Mouse (Mus musculus): ENCODE measurements at regions not wholly inside any gene's neighbourhood (a gene's known extent, or its start where the extent isn't known, plus 50 kb on each side); places are given as distances from the start of the nearest gene placed in this dataset.

DNA sequence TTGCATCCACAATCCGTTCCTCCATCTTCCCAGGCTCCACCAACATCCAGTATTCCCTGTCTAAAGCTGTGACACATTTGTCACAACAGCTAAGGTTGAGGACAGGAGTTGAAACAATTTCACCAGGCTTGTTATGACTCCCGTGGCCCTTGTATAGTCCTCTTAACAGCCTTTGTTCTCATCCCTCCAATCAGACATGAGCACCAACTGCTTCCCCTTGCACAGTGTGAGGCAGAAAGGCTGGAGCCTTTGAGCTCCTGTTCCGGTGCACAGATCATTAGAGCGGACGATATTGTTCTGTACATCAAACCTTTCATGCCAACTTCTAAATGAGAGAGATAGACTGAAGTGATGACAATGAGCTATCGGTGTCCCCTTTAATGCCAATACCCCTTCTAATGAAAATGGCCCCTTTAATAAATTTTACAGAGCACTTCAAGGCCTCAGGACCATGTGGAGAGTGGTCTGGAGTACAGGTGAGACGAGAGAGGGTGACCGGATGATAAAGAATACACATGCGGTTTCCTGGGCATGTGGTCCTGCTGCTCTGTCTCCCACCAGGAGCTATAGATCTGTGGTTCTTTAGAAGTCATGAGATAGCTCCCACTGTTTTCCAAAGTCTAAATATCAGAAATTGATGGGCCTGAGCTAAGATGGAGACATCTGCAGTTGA, 161.8 kb upstream of the Tmco5 start:
- peak; percentile 74 for DNase-seq (ENCODE audit: low read depth)
- TF ChIP-seq CTCF (IDR thresholded peaks at IDR 0.05; ENCODE audit: borderline replicate concordance, extremely low read depth, insufficient read depth, insufficient read length), result no peak
- no peak for TF ChIP-seq POLR2A (IDR thresholded peaks at IDR 0.05; ENCODE audit: borderline replicate concordance, extremely low read depth, insufficient read depth, insufficient read length, poor library complexity, severe bottlenecking)

- no peak for DNase-seq (ENCODE audit: low read depth)
- TF ChIP-seq POLR2A (IDR thresholded peaks at IDR 0.05; ENCODE audit: borderline replicate concordance, extremely low read depth, insufficient read depth, insufficient read length, poor library complexity, severe bottlenecking) (no peak), CTCF (IDR thresholded peaks at IDR 0.05; ENCODE audit: borderline replicate concordance, extremely low read depth, insufficient read depth, insufficient read length) (no peak)
Measured at GRCm38 (mm10) chr2:116718637-116719036, 159.9 kb upstream of the Tmco5 start.

- no peak for TF ChIP-seq CTCF (IDR thresholded peaks at IDR 0.05; ENCODE audit: borderline replicate concordance, extremely low read depth, insufficient read depth, insufficient read length)
- no peak for TF ChIP-seq POLR2A (IDR thresholded peaks at IDR 0.05; ENCODE audit: borderline replicate concordance, extremely low read depth, insufficient read depth, insufficient read length, poor library complexity, severe bottlenecking)
Measured at GRCm38 (mm10) chr2:116727591-116727990, 150.9 kb upstream of the Tmco5 start.

GRCm38 (mm10) chr2:116735702-116736101, 142.8 kb upstream of the Tmco5 start:
- no peak for TF ChIP-seq POLR2A (IDR thresholded peaks at IDR 0.05; ENCODE audit: borderline replicate concordance, extremely low read depth, insufficient read depth, insufficient read length, poor library complexity, severe bottlenecking)
- peak; percentile 40; the same call in 1 of the 2 replicates for TF ChIP-seq CTCF (IDR thresholded peaks at IDR 0.05; ENCODE audit: borderline replicate concordance, extremely low read depth, insufficient read depth, insufficient read length)
- DNase-seq (ENCODE audit: low read depth), result peak; percentile 61

More at GRCm38 (mm10) chr2:116727591-116727990, 150.9 kb upstream of the Tmco5 start:
- no peak for DNase-seq (ENCODE audit: low read depth)

DNA sequence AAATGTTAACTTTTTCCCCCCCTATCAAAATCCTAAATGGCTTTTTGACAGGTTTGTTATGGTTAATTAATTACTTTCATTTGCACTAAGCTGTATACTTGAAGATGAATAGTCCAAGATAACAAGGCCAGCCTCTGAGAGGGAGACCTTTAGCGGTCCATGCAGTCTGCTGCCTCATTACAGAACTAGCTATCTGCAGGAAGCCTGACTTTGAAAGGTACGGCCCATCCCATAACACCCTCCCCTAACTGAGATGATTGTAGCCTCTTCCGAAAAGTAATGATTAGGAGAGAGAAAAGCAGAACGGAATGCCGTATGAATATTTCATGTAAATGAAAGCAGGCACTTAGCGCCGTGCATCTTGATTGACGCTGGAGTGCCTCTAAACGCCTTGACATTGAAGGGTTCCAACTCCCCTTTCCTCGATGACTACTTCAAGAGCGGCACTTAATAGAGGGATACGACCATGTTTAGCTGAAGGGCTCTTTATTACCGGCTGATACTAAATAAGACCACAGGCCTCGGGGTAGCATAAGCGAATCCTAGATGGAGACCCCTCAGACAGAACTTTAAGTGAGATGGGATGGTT, 109.9 kb upstream of the Tmco5 start:
- TF ChIP-seq POLR2A (IDR thresholded peaks at IDR 0.05; ENCODE audit: borderline replicate concordance, extremely low read depth, insufficient read depth, insufficient read length, poor library complexity, severe bottlenecking) (no peak), CTCF (IDR thresholded peaks at IDR 0.05; ENCODE audit: borderline replicate concordance, extremely low read depth, insufficient read depth, insufficient read length) (no peak)
- DNase-seq (ENCODE audit: low read depth), result peak; percentile 81

- no peak for TF ChIP-seq POLR2A (IDR thresholded peaks at IDR 0.05; ENCODE audit: borderline replicate concordance, extremely low read depth, insufficient read depth, insufficient read length, poor library complexity, severe bottlenecking)
- peak; percentile 12; the same call in 1 of the 2 replicates for TF ChIP-seq CTCF (IDR thresholded peaks at IDR 0.05; ENCODE audit: borderline replicate concordance, extremely low read depth, insufficient read depth, insufficient read length)
- DNase-seq (ENCODE audit: low read depth), result no peak
Measured at GRCm38 (mm10) chr2:116769186-116769585, 109.3 kb upstream of the Tmco5 start.

DNA sequence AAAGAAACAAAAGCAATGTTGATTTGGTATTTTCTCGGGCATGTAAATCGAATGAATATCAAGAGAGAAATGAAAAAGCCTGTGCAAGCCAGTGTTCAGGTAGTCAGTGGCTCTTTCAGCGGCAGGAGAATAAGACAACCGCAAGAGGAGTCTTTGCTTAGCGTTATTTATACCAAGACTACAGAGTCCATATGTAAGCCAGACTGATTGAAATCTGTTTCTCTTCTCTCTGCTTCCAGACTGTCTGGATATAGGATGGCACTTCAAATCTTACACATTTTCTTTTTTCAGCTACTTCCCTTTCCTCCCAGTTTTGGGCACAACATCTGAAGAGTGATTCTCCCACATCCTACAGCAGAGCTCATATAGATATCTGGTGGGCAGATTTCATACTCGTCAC, 105.9 kb upstream of the Tmco5 start:
- TF ChIP-seq CTCF (IDR thresholded peaks at IDR 0.05; ENCODE audit: borderline replicate concordance, extremely low read depth, insufficient read depth, insufficient read length) (no peak), POLR2A (IDR thresholded peaks at IDR 0.05; ENCODE audit: borderline replicate concordance, extremely low read depth, insufficient read depth, insufficient read length, poor library complexity, severe bottlenecking) (no peak)
- no peak for DNase-seq (ENCODE audit: low read depth)

DNA sequence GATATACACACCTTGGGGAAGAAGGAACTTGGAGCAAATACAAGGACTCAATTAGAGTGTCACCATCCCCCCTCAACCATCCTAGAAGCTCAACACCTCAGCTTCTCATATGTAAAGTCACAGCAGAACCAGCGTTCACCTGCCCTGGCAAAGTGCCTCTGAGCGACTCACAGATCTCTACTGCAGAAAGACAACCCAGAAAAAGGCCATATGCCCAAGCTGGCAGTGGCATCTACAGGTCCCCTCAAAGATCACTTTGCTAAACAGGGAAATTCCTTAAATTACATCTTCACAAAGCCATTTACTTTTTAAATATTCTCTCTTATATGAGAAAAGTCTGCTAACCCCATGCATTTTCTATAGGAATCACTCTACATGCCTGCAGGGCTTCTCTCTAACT, 78.3 kb upstream of the Tmco5 start:
- DNase-seq (ENCODE audit: low read depth), result no peak
- TF ChIP-seq CTCF (IDR thresholded peaks at IDR 0.05; ENCODE audit: borderline replicate concordance, extremely low read depth, insufficient read depth, insufficient read length) (no peak), POLR2A (IDR thresholded peaks at IDR 0.05; ENCODE audit: borderline replicate concordance, extremely low read depth, insufficient read depth, insufficient read length, poor library complexity, severe bottlenecking) (no peak)

DNA sequence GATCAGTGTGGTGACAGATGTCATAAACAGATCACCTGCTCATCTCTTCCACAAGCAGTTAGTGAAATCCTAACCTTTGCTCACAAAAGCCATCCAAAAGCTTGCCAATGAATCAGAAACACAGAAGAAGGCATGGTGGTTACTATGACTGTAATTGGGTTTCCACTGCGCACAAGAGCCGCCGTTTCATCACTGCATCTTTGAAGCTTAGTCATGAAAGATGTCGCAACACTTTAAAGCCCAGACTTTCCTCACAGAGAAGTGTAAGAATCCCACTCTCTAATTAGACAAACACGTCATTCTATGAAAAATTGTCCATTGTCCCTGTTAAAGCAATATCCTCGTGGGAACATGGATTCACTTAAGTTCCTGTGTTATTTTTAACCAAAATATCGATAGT, 76.9 kb upstream of the Tmco5 start:
- DNase-seq (ENCODE audit: low read depth), result no peak
- TF ChIP-seq CTCF (IDR thresholded peaks at IDR 0.05; ENCODE audit: borderline replicate concordance, extremely low read depth, insufficient read depth, insufficient read length) (no peak), POLR2A (IDR thresholded peaks at IDR 0.05; ENCODE audit: borderline replicate concordance, extremely low read depth, insufficient read depth, insufficient read length, poor library complexity, severe bottlenecking) (no peak)

- DNase-seq (ENCODE audit: low read depth), result peak; percentile 60
- TF ChIP-seq CTCF (IDR thresholded peaks at IDR 0.05; ENCODE audit: borderline replicate concordance, extremely low read depth, insufficient read depth, insufficient read length), result no peak
Measured at GRCm38 (mm10) chr2:116807207-116807606, 71.3 kb upstream of the Tmco5 start.

GRCm38 (mm10) chr2:116807636-116808035, 70.9 kb upstream of the Tmco5 start:
- DNase-seq (ENCODE audit: low read depth), result peak; percentile 63
- TF ChIP-seq CTCF (IDR thresholded peaks at IDR 0.05; ENCODE audit: borderline replicate concordance, extremely low read depth, insufficient read depth, insufficient read length), result no peak
- TF ChIP-seq POLR2A (IDR thresholded peaks at IDR 0.05; ENCODE audit: borderline replicate concordance, extremely low read depth, insufficient read depth, insufficient read length, poor library complexity, severe bottlenecking), result no peak

DNA sequence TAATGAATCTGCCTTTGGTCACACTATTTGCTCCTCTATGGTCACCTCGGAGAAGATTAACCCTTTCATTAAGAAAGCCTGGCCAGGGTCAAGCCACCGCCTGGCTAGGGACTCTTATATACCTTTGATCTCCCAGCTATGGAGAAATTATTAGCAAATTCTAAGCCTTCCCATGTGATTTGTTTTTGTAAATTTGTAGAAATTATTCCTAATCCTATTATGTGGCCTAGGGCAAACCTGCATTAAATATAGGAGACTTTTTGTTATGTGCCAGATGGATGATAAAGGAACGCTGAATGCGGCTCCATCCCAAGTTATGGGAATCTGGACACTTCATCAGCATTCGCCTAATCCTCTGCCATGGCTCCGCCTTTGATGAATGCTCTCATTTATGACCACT, 70.4 kb upstream of the Tmco5 start:
- DNase-seq (ENCODE audit: low read depth), result peak; percentile 70
- TF ChIP-seq CTCF (IDR thresholded peaks at IDR 0.05; ENCODE audit: borderline replicate concordance, extremely low read depth, insufficient read depth, insufficient read length) (no peak), POLR2A (IDR thresholded peaks at IDR 0.05; ENCODE audit: borderline replicate concordance, extremely low read depth, insufficient read depth, insufficient read length, poor library complexity, severe bottlenecking) (no peak)

All from brain, embryonic 14.5 days (tissue).